Mouse (Mus musculus) forebrain, embryonic 13.5 days (tissue): Measurements from ENCODE around the gene Kcnd1. TPM values are rescaled to one million over a fixed set of nuclear protein-coding genes. Genes with fewer than 3 reads are reported as not detected.
"Not testable (repeated sequence)": the region's sequence is repeated elsewhere in the genome, so short reads cannot be mapped to it uniquely, and the experiment has no call there.

ENCODE experiments used
- ATAC-seq: fragments of 200-750 bp; cut with Nextera tagmentation; 2 replicates; pipeline ENCODE4 v1.8.0; 2017
- H3K27ac ChIP-seq: fragments of 300-500 bp; sonication (generic); 2 replicates; pipeline ENCODE4 v1.5.1; 2015; ENCODE audit warnings: inconsistent platforms, mild to moderate bottlenecking, moderate library complexity
- H3K27me3 ChIP-seq: fragments of 300-500 bp; sonication (generic); 2 replicates; pipeline ENCODE4 v1.6.1; 2015; ENCODE audit warnings: mild to moderate bottlenecking, inconsistent platforms
- H3K36me3 ChIP-seq: fragments of 300-500 bp; sonication (generic); 2 replicates; pipeline ENCODE4 v1.6.1; 2015; ENCODE audit warnings: mild to moderate bottlenecking, inconsistent platforms; ENCODE audit not compliant: poor library complexity, severe bottlenecking
- H3K4me1 ChIP-seq: fragments of 300-500 bp; sonication (generic); 2 replicates; pipeline ENCODE4 v1.6.1; 2015; ENCODE audit warnings: inconsistent platforms
- H3K4me2 ChIP-seq: fragments of 300-500 bp; sonication (generic); 2 replicates; pipeline ENCODE4 v1.6.1; 2015; ENCODE audit warnings: inconsistent platforms, mild to moderate bottlenecking, moderate library complexity
- H3K4me3 ChIP-seq: fragments of 300-500 bp; sonication (generic); 2 replicates; pipeline ENCODE4 v1.5.1; 2015; ENCODE audit warnings: mild to moderate bottlenecking, inconsistent platforms
- H3K9ac ChIP-seq: fragments of 300-500 bp; sonication (generic); 2 replicates; pipeline ENCODE4 v1.6.1; 2015; ENCODE audit warnings: mild to moderate bottlenecking, inconsistent platforms
- H3K9me3 ChIP-seq: fragments of 300-500 bp; sonication (generic); replicated peaks from 2 replicates; pipeline ENCODE4 v1.6.1; 2016; ENCODE audit warnings: inconsistent platforms
- WGBS: fragments of 180-500 bp; shearing (Covaris S2); methylation state at CpG from one replicate; pipeline ENCODE4 v1.1.7; 2015; 5-methylcytosine and 5-hydroxymethylcytosine counted together
- polyA plus RNA-seq: library from polyadenylated mRNA; unstranded; fragments of >200 nt; fragmentation: Nextera tagmentation; extraction: Ambion mirVana; gene quantifications from 2 replicates; pipeline ENCODE4 v1.2.1, GENCODE M21; 2015

Gene Kcnd1
- polyA plus RNA-seq, 1 experiment from 2014 or later = 1.4 TPM

DNA sequence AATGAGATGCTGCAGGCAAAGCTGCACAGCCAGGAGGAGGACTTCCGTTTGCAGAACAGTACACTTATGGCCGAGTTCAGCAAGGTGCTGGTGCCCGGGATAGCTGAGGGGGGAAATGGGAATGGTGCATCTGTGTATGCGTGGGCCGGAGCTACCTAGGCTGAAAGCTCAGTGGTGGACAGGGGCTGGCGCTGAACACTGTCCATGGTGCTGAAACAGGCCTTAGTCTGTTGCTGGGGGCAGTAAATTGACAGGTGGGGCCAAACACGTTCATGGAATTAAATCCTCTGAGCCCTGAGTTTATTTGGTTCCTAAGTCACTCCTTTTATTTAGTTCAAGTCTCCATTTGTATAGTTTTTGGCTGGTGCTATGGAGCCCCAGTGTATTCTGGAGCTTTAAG lies 27.1 kb upstream of the Kcnd1 start:
- Histone ChIP-seq H3K4me2 (no peak overlapping the region), H3K9ac (no peak overlapping the region), H3K36me3 (peaks cover 10% of the 10 kb centered on the region), H3K27ac (no peak overlapping the region), H3K4me1 (peaks cover 14% of the 10 kb centered on the region; the same call in 1 of the 2 replicates), H3K4me3 (no peak overlapping the region), H3K9me3 (no peaks in the 10 kb centered on the region; the same call in 1 of the 2 replicates), H3K27me3 (no peaks in the 10 kb centered on the region)
- 43% methylated on average over 7 of the region's 7 CpGs for WGBS
- no peak for ATAC-seq

DNA sequence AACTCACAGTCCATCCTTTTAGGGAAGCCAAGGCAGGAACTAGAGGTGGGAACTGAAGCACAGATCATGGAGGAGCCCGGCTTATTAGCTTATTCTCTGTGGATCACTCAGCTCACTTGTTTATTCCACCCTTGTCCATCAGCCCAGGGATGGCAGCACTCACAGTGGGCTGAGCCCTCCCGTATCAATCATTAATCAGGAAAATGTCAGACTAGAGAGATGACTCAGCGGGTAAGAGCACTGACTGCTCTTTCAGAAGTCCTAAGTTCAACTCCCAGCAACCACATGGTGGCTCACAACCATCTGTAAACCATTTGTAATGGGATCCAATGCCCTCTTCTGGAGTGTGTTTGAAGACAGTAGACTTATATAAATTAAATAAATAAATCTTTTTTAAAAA lies 24.8 kb upstream of the Kcnd1 start:
- 83% methylated on average over 3 of the region's 3 CpGs for WGBS
- ATAC-seq = no peak
- Histone ChIP-seq H3K9me3 (no peaks in the 10 kb centered on the region; the same call in 1 of the 2 replicates), H3K36me3 (peaks cover 22% of the 10 kb centered on the region), H3K27me3 (no peaks in the 10 kb centered on the region), H3K4me1 (no peaks in the 10 kb centered on the region), H3K4me3 (no peak overlapping the region), H3K4me2 (no peak overlapping the region), H3K9ac (no peak overlapping the region), H3K27ac (no peak overlapping the region)

DNA sequence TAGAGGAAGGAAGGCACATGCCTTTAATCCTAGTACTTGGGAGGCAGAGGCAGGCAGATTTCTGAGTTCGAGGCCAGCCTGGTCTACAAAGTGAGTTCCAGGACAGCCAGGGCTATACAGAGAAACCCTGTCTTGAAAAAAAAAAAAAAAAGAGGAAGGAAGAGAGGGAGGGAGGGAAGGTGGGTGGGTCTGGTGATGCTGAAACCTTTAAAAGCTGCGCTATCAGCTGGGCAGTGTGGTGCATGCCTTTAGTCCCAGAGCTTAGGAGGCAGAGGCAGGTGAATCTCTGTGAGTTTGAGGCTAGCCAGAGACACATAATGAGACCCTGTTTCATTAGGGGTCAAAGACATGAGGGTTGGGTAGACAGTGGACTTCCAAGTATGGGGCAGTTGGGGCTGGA lies 19.9 kb upstream of the Kcnd1 start:
- ATAC-seq, H3K9me3 ChIP-seq, H3K27me3 ChIP-seq, H3K4me3 ChIP-seq, H3K9ac ChIP-seq, H3K27ac ChIP-seq, H3K4me1 ChIP-seq, H3K4me2 ChIP-seq: not testable (repeated sequence)
- H3K36me3 ChIP-seq = peaks cover 58% of the 10 kb centered on the region
- WGBS = 94% methylated on average over 2 of the region's 2 CpGs

DNA sequence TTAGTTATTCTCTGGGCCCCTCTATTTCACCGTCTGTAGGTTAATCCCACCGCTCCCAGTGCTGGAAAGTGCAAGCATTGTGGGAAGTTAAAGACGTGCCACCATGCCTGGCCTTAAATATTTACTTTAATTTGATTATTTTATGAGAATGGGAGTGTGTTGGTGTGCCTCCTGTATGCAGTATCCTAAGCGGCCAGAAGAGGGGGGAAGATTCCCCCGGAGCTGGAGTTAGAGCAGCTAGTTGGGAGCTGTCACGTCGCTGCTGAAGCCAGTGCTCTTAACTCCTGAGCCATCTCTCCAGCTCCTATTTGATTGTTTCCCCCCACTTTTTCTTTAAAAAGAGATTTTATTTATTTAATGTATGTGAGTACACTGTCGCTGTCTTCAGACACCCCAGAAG lies 7.1 kb upstream of the Kcnd1 start:
- H3K36me3 ChIP-seq = peaks cover 83% of the 10 kb centered on the region
- not testable (repeated sequence) for ATAC-seq

DNA sequence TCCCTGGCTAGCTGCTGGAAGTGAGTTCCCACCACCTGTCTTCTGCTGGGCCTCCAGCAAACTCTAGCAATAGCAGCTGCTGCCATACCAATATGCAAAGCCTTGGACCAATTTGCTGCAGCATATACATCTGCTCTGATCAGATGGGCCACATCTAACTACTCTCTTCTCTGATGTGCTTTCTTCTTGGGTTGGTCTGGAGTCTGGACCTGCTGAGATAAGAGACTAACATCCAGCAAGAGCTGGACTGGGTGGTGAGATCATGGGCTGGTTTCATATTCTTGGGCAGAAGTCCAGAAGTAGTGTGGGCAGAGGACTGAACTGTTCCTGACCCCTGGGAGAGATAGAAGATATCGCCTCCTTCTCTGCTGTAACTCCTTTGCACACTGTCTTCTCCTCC lies 15.1 kb downstream of the Kcnd1 start:
- Histone ChIP-seq H3K27ac (no peak overlapping the region), H3K4me3 (no peak overlapping the region), H3K27me3 (no peaks in the 10 kb centered on the region), H3K36me3 (no peaks in the 10 kb centered on the region), H3K4me1 (no peaks in the 10 kb centered on the region), H3K4me2 (no peak overlapping the region), H3K9ac (no peak overlapping the region), H3K9me3 (no peaks in the 10 kb centered on the region)
- ATAC-seq = no peak
- 100% methylated on average over 1 of the region's 1 CpGs for WGBS

More for the DNA sequence above, 7.1 kb upstream of the Kcnd1 start:
- H3K9ac ChIP-seq, H3K4me3 ChIP-seq, H3K27ac ChIP-seq, H3K4me1 ChIP-seq, H3K27me3 ChIP-seq, H3K4me2 ChIP-seq, H3K9me3 ChIP-seq: not testable (repeated sequence)
- 50% methylated on average over 8 of the region's 8 CpGs for WGBS

DNA sequence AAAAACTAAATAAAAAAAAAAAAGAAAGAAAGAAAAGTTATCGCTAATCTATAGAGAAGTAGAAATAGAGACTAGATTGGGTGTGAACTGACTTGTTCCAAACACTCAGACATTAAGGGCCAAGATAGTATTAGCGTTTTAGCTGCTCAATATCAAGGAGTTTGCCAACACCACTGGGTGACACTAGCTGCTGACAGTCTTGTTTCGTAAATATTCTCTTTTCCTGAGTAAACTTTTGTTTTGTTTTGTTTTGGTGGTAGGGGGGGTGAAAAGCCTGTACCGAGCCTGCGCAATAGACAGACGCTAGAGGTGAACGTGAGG lies 18.7 kb downstream of the Kcnd1 start:
- Histone ChIP-seq H3K4me1 (peaks cover 21% of the 10 kb centered on the region), H3K27me3 (no peaks in the 10 kb centered on the region), H3K4me2 (peak overlapping the region; percentile 51), H3K9me3 (no peaks in the 10 kb centered on the region), H3K4me3 (peak overlapping the region; percentile 75), H3K27ac (no peak overlapping the region), H3K36me3 (no peaks in the 10 kb centered on the region), H3K9ac (no peak overlapping the region)
- ATAC-seq = no peak; the same call in 1 of the 2 replicates
- 19% methylated on average over 7 of the region's 7 CpGs for WGBS

DNA sequence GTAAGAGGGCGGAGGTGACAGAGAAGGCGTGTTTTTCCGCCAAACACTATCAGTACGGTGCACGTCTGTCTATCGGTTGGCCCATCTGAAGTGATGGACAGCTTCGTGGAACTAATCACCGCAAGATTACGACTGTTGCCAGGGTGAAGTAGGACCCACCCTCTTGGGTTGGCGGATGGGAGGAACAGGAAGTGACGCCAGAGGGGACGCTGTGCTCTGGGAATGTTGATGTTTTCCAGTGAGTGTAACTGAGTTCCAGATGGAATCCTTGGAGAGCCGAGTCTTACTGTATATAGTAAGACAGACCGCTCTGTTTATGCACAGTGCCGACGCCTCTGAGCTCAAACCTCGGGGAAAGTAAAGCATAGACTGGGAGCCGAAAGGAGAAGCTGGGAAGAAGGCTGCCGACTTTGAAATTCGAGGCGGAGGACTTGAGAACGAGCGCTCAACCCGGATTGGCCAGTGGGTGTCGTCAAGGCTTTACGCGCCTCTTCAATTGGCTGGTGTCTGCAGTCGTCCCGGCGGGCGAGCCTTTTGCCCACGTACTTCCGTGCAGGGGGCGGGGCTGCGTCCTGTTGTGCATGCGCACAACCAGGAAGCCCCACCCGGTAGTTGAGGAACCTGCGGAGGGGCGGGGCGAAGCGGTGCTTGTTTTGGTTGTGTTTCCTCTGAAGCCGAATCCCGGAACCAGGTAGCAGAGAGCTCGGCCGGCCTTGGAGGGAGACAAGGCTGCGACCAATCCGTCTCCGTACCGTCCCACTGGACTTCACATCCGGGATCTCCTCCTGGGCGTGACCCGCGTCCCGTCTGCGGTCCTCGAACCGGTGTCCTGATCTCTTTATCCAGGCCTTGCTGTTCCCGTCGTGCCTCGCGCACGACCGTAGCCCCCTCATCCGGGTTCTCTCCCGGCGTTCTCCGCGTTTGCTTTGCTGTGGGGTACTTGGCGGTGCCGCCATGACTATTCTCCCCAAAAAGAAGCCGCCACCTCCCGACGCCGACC lies 19.4 kb downstream of the Kcnd1 start, which contains the start of gene Otud5:
Otud5 (plus strand) TSS at position 202 of the 1,000 bp plus-strand sequence.
- WGBS = 15% methylated on average over 71 of the region's 74 CpGs
- Histone ChIP-seq H3K4me2 (peak within 1 kb of the TSS; percentile 77), H3K27ac (peak within 1 kb of the TSS; percentile 85), H3K4me3 (peak within 1 kb of the TSS; percentile 75), H3K27me3 (no peaks in the 10 kb centered on the region), H3K9me3 (no peaks in the 10 kb centered on the region), H3K9ac (peak within 1 kb of the TSS; percentile 84), H3K36me3 (no peaks in the 10 kb centered on the region), H3K4me1 (peaks cover 21% of the 10 kb centered on the region)
- ATAC-seq = peak; percentile 99

DNA sequence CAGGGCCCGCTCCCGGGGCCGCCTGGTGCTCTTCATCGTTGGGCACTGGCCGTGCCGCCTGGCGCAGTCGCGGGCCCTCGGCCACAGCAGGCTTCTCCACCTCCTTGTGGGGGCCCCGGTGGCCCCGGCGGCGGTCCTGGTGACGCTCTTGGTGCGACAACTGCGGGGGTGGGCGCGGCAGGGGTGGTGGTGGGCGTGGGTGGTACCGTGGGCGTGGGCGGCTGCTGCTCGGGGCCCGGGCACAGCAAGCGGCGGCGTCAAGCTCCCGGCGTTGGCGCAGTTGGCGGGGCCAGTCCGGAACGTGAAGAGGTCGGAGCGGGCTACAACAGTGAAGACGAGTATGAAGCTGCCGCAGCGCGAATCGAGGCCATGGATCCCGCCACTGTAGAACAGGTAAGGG lies 20.2 kb downstream of the Kcnd1 start:
- Histone ChIP-seq H3K27me3 (no peaks in the 10 kb centered on the region), H3K9me3 (no peaks in the 10 kb centered on the region), H3K4me1 (peaks cover 21% of the 10 kb centered on the region), H3K36me3 (no peaks in the 10 kb centered on the region), H3K4me2 (peak overlapping the region; percentile 77), H3K27ac (peak overlapping the region; percentile 85), H3K4me3 (peak overlapping the region; percentile 75), H3K9ac (peak overlapping the region; percentile 84)
- no peak for ATAC-seq
- WGBS = 30% methylated on average over 26 of the region's 42 CpGs

DNA sequence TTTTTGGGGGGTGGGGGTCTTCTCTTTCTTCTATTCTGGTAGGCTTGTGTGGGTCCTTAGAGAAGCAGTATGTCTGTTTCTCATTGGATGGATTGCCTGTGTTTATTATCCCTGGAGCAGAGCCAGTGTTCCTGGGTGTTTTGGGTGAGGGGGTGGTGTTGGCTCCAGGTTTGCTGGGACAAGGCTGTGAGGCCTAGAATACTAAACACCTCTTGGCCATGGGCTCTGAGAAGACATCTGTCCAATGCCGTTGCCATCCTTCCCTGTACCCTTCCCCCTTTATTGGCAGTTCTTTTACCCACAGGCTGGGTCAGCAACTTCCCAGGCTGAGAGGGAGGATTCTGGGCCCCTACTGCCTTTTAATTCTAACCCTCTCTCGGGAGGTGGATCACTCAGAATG lies 25.8 kb downstream of the Kcnd1 start:
- Histone ChIP-seq H3K4me3 (no peak overlapping the region), H3K36me3 (0 out of 2 replicates have a peak, but pooled peaks cover 9% of the 10 kb centered on the region), H3K4me2 (no peak overlapping the region), H3K9me3 (no peaks in the 10 kb centered on the region), H3K9ac (no peak overlapping the region), H3K27me3 (no peaks in the 10 kb centered on the region), H3K27ac (no peak overlapping the region), H3K4me1 (peaks cover 18% of the 10 kb centered on the region)
- no peak for ATAC-seq
- WGBS = 79% methylated on average over 2 of the region's 2 CpGs

DNA sequence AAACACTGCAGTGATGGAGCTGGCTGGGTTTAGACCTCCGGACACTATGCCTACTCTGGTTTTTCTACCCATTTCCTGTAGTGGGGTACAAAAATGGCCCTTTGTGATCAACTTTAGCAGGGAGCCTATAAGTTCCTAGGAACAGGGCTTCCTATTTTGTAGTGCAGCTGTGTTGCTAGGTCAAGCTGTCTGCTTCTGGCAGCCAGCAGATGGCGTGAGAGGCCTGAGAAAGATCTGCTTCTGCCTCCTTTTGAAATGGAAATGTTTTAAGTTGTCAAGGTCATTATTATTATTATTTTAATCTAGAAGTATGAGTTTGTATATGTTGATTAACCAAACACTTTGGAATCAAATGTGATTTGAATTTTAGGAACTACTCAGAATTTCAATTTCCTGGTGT lies 32.5 kb downstream of the Kcnd1 start:
- H3K9me3 ChIP-seq = no peaks in the 10 kb centered on the region
- no peak overlapping the region for H3K4me3 ChIP-seq
- 53% methylated on average over 2 of the region's 2 CpGs for WGBS
- H3K9ac ChIP-seq = no peak overlapping the region
- H3K4me1 ChIP-seq = no peaks in the 10 kb centered on the region
- H3K4me2 ChIP-seq = no peak overlapping the region
- H3K27ac ChIP-seq = no peak overlapping the region
- H3K27me3 ChIP-seq = no peaks in the 10 kb centered on the region
- H3K36me3 ChIP-seq = 0 out of 2 replicates have a peak, but pooled peaks cover 14% of the 10 kb centered on the region
- no peak for ATAC-seq

DNA sequence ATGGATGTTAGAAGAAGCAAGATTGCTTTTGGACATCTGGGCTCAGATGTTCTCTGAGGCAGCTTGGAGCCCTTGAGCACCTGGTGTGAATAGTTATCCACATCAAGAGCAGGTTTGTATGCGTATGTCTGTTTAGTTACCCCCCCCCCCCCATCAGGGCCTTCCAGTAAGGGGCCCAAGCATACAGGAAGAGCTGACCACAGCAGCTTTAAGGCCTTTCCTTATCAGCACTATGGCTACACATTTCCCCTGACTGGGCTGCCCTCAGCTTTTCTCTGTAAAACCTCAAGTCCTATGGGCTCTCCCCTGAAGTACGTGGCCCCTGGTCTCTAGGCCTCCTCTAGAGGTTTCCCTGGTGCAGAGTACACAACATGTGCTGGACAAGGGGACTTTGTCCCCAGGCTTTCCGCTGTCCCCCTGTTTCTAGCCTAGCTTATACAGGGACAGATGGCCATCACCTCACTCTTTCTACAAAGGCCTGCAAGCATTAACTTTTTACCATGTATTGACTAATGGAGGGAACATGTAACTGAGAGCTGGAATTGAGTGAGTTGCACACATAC lies 37.2 kb downstream of the Kcnd1 start:
- 0 out of 2 replicates have a peak, but pooled peaks cover 5% of the 10 kb centered on the region for H3K36me3 ChIP-seq
- no peaks in the 10 kb centered on the region for H3K4me1 ChIP-seq
- no peaks in the 10 kb centered on the region for H3K9me3 ChIP-seq
- no peak overlapping the region for H3K4me3 ChIP-seq
- no peaks in the 10 kb centered on the region for H3K27me3 ChIP-seq
- ATAC-seq = no peak
- no peak overlapping the region for H3K9ac ChIP-seq
- 75% methylated on average over 3 of the region's 3 CpGs for WGBS
- no peak overlapping the region for H3K4me2 ChIP-seq
- no peak overlapping the region for H3K27ac ChIP-seq

DNA sequence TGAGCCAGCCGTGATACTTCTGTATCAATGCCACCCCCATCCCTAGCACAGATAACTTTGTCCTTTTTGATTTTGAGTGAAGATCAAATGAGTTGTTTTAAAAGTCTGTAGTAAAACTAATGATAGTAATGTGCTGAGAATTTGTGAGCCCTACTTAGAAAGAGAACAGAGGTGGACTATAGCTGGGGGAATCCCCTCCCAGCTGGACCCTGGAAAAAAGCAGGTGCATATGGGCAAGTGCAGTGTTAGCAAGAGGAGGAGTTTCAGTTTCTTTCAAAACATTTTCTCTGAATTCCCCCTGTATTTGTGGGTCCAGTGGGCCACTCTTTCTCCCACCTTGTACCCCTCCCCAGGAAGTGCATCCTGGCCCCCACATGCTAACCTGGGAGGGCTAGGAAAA lies 41.1 kb downstream of the Kcnd1 start:
- no peak overlapping the region for H3K4me2 ChIP-seq
- no peak for ATAC-seq
- H3K4me3 ChIP-seq = no peak overlapping the region
- no peaks in the 10 kb centered on the region for H3K4me1 ChIP-seq
- H3K9me3 ChIP-seq = no peaks in the 10 kb centered on the region
- peaks cover 14% of the 10 kb centered on the region; the same call in 1 of the 2 replicates for H3K36me3 ChIP-seq
- no peak overlapping the region for H3K9ac ChIP-seq
- no peak overlapping the region for H3K27ac ChIP-seq
- no peaks in the 10 kb centered on the region for H3K27me3 ChIP-seq
- WGBS = 88% methylated on average over 1 of the region's 1 CpGs
